Mouse (Mus musculus) lung, postnatal 36 days (tissue): Measurements from ENCODE around the gene Agpat1.
A peak's percentile ranks its signal among the peaks of the same experiment; 100 is the strongest.

ENCODE experiments used
- DNase-seq: peaks from one replicate; pipeline ENCODE4 v3.0.0; 2022; ENCODE audit warnings: mixed read lengths

Gene Agpat1

GRCm38 (mm10) chr17:34655581-34655991 is 51.5 kb downstream of the Agpat1 start:
- peak; percentile 94 for DNase-seq

- DNase-seq: no peak
Measured at GRCm38 (mm10) chr17:34656666-34657065, 52.6 kb downstream of the Agpat1 start.

GRCm38 (mm10) chr17:34657271-34657670 is 53.2 kb downstream of the Agpat1 start:
- DNase-seq: no peak

GRCm38 (mm10) chr17:34658145-34658544 is 54.1 kb downstream of the Agpat1 start:
- no peak for DNase-seq

- no peak for DNase-seq
Measured at GRCm38 (mm10) chr17:34658591-34658990, 54.5 kb downstream of the Agpat1 start.

- no peak for DNase-seq
Measured at GRCm38 (mm10) chr17:34659181-34659896, 55.3 kb downstream of the Agpat1 start.

GRCm38 (mm10) chr17:34659897-34660214 is 55.8 kb downstream of the Agpat1 start:
- no peak for DNase-seq

GRCm38 (mm10) chr17:34660259-34660820 is 56.3 kb downstream of the Agpat1 start:
- no peak for DNase-seq

GRCm38 (mm10) chr17:34661121-34661591 is 57.1 kb downstream of the Agpat1 start:
- peak; percentile 83 for DNase-seq

GRCm38 (mm10) chr17:34662468-34662867 is 58.4 kb downstream of the Agpat1 start:
- DNase-seq: no peak

GRCm38 (mm10) chr17:34662978-34663377 is 58.9 kb downstream of the Agpat1 start:
- DNase-seq: no peak
